Mouse (Mus musculus) kidney, adult 11 months (tissue): Measurements from ENCODE around the gene Syne1.

Experiments
- DNase-seq: peaks from one replicate; pipeline ENCODE4 v3.0.0; 2022

Gene Syne1

DNA sequence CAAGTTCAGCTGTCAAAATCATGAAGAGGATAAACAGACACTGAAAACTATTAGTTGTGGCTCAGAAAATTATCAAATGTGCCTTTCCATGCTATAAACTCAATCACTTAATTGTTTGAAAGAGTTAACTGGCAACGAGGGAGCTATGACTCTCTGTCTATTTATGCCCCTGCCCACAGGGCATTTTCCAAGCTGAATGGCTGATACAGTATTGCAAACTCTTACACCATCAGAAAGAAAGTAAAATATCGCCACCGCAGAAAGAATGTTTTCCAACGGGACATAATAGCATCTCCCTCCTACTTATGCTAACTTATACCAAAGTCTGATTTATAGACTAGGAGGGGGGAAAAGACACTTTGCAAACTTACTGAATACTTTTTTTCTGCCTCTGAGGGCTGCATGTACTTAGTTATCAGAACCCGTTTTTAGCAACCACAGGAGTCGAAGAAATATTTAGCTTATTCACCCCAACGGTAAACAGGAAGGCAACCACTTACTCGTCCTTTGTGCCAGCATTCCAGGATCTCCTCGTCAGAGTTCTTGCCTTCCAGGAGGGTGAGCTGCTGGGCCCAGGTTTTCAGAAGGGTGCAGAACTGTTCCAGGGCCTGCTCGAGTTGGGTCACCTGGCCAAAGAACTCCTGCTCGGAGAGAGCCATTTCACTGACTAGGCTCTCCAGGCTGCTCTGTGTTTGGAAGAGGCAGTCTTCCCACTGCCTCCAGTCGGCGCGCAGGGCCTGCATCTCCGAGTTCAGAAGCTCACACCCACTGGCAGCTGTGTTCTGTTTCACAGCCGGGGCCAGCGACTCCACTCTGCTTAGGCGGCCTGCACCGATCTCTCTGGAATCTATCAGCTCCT lies 262.3 kb downstream of the Syne1 start:
- peak; percentile 52 for DNase-seq

DNA sequence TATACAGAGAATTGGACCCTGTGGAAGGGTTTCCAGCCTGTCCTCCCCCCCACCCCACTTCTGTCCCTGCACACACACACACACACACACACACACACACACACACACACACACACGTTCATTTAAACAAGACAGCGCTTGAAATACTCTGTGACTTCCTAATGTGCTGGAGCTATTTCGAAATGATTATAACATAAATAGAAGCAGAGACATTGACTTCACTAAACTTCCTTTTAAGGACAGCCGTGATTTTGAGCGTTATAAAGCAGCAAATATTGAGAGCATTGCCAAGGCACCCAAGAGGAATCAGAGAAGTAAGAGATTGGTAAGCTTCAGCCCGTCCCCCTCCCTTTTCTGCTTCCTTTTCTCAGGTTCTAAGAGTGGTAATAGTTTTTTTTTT lies 263.0 kb downstream of the Syne1 start:
- DNase-seq: no peak

DNA sequence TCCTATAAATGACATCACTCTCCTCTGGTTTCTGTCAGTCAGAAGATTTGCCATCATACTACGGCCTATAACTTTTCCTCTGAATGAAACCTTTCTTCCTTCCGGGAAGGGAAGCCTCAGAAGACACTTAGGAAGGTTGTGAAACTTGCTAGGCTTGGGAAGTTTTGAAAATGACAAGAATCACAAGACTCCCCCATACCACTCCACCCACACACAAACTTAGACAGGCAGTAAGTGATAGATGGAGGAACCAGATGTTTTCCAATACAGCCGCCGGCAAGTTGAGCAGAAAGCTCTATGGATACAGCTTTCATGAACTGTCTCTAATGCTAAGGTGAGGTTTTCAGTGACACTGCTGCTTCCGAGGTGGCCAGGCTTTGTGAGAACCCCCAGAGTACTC lies 275.5 kb downstream of the Syne1 start:
- DNase-seq: no peak

DNA sequence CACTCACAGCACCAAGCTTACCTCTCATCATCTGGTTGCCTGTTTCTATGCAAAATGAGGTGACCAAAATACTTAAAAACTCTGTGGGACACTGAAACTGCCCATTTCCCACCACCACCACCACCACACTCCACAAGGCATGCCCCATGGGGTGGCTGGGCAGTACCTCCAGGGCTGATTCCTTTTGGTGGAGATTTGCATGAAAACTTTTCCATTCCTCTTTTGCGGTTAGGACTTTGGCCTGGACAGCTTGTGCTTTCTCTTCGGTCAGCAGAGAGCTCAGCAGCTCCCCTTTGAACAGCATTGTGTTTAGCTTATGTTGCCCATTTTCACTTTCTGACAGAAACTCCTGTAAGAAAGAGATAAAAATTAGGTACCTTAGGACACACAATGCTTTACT lies 280.6 kb downstream of the Syne1 start:
- DNase-seq: no peak

DNA sequence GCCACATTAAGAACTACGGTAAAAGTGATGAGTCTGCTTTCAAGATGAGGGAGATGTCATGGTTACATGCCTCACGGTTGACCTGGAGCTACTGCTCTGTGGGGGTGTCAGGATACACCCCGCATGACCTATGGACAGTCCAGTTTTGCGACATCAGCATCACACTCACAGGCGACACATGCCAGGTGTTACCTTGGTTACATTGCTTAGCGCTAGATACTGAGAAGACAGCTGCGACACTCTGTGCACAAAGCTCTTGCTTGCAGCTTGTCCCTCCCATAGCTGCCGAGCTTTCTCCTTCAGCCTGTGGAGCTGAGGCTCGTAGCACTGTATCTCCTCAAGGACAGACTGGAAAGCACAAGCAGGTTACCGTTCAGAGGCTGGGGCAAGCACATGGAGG lies 286.9 kb downstream of the Syne1 start:
- no peak for DNase-seq

DNA sequence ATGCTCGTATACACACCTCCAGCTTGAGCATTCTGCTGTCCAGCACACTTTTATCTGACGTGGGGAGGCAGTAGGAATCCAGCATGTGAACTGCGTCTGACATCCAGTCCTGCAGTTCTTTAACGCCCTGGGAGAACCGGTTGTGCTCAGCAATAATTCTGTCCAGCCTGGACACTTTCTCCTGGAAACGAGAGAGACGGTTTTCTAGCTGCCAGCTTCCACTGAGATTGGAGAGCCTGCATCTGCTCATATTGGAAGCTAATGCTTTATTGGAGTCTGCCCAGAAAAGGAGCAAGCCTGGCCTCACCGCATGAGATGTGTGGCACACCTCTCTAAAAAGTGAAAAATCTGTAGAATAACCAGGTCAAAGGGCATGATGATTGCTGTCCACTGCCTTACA lies 288.6 kb downstream of the Syne1 start:
- DNase-seq: no peak

DNA sequence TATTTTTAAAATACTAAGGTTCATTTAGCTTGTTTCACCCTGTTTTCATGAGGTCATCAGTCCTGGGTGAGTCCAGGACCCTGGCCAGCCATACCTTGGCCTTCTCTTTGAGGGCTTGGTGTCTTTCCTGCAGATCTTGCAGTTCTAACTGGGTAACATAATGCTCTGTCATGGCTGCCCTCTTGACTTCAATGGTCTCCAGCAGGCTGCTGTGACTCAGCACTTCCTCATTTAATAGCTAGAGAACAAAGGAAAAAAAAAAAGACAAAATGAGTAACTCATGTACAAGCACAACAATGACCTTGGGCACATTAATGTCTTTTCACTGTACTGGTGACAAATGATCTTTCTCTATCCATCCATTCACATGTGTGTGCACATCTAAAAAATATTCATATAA lies 294.6 kb downstream of the Syne1 start:
- no peak for DNase-seq

DNA sequence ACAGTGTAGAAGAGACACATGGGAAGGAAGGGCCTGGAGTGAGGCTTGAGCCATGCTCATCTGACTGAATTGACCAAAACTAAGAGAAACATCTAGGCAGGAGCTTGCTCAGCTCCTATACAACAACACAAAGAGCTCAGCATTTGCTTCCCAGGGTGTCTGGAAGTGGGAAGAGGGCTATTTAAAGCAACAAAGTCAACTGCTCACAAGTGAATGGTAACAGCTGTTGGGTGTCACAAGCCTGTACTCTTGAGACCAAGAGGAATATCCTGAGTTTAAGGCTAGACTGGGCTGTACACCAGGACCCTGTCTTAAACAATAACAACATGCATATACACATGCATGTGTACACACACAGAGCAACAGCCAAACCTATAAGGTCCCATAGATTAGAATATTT lies 297.5 kb downstream of the Syne1 start:
- DNase-seq: no peak

DNA sequence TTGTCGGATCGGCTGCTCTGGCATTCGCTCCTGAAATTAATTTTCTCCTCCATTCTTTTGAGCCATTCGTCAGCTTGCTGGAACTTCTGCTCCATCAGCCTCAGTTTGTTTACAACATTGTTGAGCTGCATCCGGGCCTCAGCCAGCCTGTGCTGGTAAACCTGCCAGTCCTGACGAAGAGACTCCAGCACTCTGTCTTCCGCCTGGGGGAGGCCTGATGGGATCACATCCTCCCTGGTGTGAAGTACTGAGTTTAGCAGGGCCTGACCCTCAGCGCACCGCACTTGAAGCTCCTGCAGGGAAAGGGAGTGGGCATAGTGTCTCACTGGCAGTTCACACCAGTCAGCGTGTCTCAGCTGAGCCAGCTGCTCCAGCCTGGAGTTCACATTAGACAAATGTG lies 300.6 kb downstream of the Syne1 start:
- no peak for DNase-seq

DNA sequence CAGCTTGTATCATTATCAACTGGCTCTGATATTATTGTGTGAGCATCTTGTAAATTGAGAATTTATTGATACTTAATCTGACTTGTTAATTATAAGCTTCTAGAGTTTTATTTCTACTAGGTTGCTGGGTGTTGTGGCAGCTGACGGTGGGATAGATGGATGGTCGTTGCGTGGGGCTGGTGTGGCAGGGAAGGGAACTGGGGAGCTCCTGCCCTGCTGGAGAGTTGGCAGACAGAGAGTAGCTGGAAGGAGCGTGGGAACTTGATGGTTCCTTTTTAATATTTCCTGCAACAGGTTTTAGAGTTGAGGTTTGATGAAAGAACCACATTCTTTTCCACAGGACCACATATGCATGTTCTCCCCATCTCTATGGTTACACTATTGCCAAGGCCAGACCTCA lies 311.6 kb downstream of the Syne1 start:
- DNase-seq: no peak

DNA sequence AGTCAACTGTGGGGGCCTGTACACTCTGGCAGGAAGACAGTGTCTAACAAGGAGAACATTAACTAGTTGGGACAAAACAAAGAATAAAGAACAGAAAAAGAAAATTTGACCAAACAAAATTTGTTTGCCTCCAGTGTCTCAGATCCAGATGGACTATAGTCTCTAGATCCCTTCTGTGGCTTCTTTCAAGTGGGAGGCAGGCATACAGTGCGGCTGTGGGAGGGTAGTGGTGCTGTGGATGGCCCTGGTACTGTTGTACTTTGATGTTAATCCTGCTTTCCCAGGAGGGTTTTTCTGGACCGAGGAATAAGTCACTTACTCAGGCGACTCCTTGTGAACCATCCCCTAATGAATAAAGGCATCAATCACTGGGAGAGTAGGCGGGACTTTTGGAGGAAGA lies 314.4 kb downstream of the Syne1 start:
- DNase-seq: no peak

DNA sequence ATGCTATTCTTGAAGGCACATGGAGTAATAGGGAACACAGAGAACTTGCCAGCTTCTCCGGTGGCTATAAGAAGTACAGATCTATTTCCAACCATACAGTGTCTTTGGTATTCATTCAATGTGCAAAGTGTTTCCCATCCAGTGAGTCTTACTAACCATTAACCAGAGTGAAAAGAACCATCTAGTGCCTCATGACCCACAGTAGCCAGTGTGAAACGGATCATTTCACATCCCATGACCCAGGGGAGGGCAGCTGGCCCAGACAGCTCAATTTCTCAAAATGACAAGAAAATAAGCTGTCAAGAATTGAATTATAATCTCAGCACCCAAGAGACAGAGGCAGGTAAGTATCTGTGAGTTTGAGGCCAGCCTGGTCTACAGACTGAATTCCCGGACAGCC lies 315.1 kb downstream of the Syne1 start:
- peak; percentile 49 for DNase-seq

DNA sequence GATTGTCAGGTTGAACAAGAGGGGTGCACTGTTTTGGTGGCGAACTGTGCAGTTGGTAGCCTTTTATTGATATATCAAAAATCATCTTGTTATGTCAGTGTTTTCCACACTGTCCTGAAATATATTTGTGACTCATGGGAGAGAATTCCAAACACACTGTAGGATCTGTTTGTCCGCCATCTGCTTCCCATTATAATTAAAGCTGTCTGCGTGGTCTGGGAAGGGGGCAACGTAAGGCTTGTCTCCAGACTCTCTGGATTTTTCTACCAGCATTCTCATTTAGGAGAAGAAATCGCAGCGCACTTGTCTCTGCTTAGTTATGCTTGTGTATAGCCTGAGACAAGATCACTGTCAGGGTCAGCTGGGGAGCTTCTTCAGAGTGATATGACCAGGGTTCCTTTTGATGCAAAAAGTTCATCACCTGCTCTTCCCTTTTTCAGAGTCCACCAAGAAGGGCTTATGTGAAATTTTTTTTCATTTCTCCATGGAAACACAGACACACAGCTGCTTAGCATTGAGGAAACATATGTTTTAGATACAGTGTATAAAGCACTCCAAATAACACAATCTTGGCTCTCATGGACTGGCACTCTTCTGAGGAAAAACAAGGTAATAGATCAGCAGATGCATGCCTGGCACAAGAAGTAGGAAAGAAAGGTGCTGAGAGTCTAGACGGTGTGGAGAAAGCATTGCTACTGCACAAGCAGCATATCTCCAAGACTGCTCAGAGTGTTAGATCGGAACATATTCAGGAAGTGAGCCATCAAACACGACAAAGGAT lies 316.4 kb downstream of the Syne1 start:
- no peak for DNase-seq

DNA sequence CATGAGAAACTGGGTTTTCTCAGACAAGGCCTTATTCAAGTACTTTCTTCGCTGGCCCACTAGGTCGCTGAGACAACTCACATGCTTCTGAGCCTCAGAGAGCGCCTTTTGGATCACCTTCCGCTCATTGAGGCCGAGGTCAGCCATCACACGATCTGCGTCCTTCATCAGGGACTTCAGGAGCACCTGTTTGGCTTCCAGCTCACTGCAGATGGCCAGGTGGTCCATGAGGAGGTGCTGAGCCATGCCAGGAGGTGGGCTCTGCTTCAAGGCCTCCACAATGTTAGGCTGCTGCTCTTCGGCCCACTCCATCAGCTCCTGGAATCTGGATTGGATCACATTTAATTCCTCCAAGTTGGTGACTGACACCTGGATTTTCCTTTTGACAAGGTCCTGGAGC lies 322.2 kb downstream of the Syne1 start:
- DNase-seq: no peak

DNA sequence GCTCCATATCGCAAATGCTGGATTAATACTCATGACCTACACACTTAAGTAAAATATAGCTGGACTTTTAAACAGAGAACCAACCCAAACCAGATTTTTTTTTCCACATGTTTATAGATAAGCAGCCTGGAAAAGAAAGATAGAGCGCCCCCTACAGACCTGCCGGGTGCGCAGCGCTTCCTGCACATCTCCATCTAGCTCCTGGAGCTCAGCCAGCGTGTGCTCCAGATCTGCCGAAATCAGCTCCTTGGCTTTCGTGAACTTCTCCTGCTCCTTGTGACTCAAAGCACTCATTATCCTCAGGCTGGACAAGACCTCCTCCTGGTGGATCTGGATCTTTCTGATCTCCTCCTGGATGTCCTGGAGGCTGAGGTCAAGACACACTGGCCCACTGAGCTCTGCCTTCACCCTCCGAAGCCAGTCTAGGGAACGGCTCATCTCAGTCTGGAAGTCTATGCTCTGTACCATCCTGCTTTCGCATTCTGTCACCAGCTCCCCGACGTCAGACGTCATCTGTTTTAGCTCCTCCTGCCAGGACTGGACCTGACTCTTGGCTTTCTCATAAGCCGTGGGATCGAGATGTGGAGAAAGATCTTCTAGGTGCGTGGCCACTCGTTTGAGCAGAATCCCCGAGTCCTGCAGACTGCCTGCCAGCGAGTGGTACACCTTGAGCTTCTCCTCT lies 323.7 kb downstream of the Syne1 start:
- DNase-seq: no peak

DNA sequence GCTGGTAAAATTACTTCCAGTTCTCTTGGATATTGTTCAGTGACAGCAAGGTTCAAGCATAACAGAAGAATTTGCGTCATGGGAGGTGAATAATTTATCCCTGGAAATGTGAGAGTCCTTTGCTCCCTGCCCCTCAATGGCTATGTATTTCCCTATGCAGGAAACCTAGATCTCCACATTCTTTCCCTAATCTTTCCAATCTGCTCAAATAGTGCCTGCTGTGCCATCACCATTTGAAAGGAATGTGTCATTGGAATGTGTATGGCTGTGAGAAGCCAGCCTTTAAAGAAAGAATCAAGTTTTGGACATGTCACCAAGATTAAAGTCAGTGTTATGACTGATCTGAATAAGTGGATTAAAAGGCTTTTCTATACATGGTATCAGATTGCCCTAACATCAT lies 335.3 kb downstream of the Syne1 start:
- no peak for DNase-seq

DNA sequence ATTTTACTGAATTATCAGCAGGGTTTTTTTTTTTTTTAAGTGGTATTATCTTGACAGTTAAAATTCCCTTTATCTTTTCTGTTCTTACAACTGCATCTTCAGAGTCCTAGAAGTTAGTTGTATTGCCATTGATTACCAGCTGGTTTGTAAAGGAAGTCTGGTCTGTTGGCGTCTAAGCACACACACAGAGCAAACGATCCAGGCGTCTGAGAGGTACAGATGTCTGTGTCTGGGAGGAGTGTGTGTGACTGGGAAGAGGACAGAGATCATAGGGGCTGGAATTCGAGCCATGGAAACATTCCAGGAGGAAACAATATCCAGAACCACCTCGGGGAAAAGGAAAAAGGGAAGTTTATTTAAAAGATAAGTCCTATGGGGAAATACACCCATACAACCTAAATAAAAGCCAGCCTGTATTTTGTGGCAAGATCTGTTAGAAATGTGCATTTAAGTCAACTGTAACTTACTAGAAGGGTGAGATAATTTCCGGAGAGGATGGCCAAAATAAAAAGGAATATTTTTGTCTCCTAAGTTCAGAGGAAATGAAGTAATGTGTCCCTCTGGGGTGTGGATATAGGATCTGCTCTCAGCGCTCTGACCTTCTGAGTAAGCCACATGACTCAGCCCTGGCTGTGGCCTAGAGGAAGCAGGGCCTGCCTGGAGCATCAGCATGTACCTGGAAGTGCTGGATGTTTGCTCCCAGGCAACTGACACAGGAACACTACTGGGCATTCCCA lies 343.2 kb downstream of the Syne1 start:
- DNase-seq: peak; percentile 17

DNA sequence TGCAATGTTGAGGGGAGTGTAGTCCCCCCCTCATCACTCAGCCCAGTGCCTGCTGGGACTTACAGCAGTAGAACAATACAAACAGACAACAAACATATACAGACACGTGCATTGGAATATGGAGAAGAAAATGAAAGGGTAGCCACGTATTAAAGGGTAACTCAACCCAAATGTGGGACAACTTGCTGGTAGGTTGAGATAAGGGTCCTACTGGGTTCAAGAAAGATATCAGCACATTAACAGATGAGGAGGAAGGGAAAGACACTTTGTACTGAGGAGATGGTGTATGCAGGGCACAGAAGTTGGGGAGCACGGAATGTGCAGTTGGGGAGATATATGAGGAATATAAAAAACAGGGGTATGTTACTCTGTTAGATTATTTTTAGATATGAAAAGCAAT lies 345.3 kb downstream of the Syne1 start:
- no peak for DNase-seq

DNA sequence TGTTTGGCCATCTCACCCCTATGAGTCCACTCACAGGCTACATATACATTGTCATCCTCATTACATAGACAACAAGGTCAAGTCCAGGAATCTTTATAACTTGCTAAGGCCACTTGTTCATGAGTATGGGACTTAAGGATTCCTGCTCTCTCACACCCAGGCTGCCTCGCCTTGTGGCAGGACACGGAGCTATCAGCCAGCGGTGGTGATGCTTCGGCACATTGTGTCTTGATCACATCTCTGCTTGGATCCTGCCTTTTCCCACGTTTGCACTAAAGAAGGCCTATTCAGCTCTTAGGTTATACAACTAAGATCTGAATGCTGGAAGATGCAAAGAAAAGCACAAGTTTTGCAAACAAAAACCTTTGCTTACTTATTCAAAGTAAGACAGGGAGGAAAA lies 345.7 kb downstream of the Syne1 start:
- DNase-seq: no peak

DNA sequence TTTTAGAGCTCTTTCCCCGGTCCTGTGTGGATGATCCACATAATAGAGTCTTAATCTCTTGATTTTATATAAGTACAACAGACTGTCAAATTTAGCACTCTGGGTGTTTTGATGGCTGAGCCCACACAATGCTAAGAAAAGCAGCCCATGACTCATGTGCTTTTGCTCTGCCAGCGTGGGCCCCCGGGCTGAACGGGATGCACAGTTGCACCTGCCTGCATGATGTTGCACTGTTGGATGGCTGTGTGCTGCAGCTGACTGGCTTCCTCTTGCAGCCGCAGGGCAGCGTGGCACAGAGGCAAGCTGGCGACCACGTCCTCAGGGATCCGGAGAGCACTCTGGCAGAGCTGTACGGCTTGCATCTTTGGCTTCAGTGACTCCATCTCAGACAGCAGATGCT lies 347.4 kb downstream of the Syne1 start:
- DNase-seq: no peak

DNA sequence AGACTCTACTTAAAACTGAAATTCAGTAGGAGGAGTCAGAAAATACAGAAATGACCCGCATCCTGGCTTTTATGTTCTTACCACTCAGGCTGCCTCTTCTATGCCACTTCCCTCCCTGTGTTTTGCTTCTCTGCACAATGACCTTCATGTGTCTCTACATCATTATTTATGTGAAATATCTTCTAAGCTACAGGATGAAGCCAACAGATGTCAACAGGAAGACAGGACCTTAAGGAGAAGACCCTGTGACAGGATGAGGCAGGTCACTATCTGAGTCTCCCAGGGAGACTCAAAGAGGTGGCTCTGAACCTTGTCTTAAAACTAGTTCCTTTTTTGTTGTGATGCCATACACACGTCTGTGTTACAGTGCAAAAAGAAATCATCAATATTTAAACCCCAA lies 353.9 kb downstream of the Syne1 start:
- no peak for DNase-seq

DNA sequence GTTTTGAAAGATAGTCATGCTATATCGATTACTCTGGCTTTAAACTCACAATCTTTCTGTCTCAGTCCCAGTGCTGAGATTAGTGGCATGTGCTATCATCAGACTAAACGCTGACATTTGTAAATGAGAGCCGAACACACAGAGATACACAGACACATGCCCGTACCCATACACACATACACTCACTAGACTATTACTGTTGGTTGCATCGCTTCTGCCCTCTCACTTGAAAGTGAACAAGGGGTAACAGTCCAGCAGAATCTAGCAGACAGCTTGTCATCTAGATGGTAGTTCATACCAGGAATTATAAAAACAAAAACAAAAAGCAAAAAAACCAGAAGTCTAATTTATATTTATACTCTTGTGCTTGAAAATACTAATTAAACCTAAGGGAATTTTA lies 355.0 kb downstream of the Syne1 start:
- DNase-seq: no peak

DNA sequence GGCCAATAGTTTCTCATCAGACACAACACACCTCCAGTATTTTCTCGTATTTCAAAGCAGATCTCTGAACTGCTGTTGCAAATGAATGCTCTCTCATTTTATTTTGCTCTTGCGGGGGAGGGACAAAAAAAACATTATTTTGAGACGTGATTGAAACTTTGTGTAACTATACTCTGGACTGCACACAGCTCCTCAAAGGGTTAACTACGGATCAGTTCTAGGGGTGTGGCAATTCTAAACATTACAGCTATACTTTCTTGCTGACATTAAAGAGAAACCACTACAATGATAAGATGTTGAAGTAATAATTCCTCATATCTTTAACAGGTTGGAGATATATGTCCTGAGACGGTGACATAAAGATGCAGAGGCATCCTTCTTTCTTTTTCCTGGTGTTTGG lies 356.0 kb downstream of the Syne1 start:
- DNase-seq: no peak
